Comparison of ENCODE assay signal across 20 mouse cellular contexts in genomic region chr4:88642526-88642925, GRCm38 (mm10). TPM values are rescaled to one million over a fixed set of nuclear protein-coding genes. Genes with fewer than 3 reads are reported as not detected.
DNase-seq lines count a peak whose midpoint lies in the region; ATAC-seq and TF ChIP-seq lines count a peak whose summit lies in the region.
"Had no signal": no experiment of that assay in that cellular context is flagged by ENCODE, and none has a peak within 500 bp of the region (broad histone marks: within the 10 kb centered on the region; RNA-seq: fewer than 3 reads in every experiment).

No protein-coding gene starts in this region.

- H3K36me3 ChIP-seq in forebrain, embryonic 11.5 days (ENCODE audit: control insufficient read depth, insufficient read depth, low read length): no peaks in the 10 kb centered on the region
- H3K36me3 ChIP-seq in forebrain, postnatal 0 days (ENCODE audit: insufficient read depth): no peaks in the 10 kb centered on the region
- H3K36me3 ChIP-seq in midbrain, embryonic 14.5 days (ENCODE audit: control insufficient read depth, insufficient read depth, low read length): no peaks in the 10 kb centered on the region
- H3K36me3 ChIP-seq in midbrain, embryonic 15.5 days (replicated peaks): no peaks in the 10 kb centered on the region
- H3K36me3 ChIP-seq: hindbrain, embryonic 12.5 days; neural tube, embryonic 15.5 days had no signal

- WGBS in forebrain, embryonic 11.5 days: 42% methylated on average over 2 of the region's 2 CpGs
- 29% methylated on average over 2 of the region's 2 CpGs for WGBS in forebrain, postnatal 0 days
- WGBS in midbrain, embryonic 14.5 days: 43% methylated on average over 2 of the region's 2 CpGs
- 33% methylated on average over 2 of the region's 2 CpGs for WGBS in midbrain, embryonic 15.5 days

- no peak for DNase-seq in forebrain, embryonic 11.5 days (ENCODE audit: low spot score)
- DNase-seq in forebrain, postnatal 0 days: no peak
- DNase-seq in midbrain, embryonic 14.5 days: peak; percentile 3
- DNase-seq in embryo, embryonic 11.5 days (ENCODE audit: low read depth, low spot score): peak; percentile 8
- DNase-seq in right cerebral cortex, postnatal 10 days (ENCODE audit: low spot score in 2 of 2): no peak
- no peak for DNase-seq in heart, adult 18-20 months
- DNase-seq in natural killer cell, adult 2 months (ENCODE audit: low spot score in 2 of 2): no peak
- DNase-seq: adrenal gland, postnatal 14 days; gastrocnemius, postnatal 25 days; kidney, adult 18-20 months; liver, postnatal 0 days; right cerebral cortex, adult 18-20 months had no signal

- no peaks in the 10 kb centered on the region for H3K27me3 ChIP-seq in forebrain, embryonic 11.5 days (ENCODE audit: control insufficient read depth, insufficient read depth, low read length)
- H3K27me3 ChIP-seq in forebrain, postnatal 0 days (ENCODE audit: insufficient read depth, low read length): no peaks in the 10 kb centered on the region
- no peaks in the 10 kb centered on the region for H3K27me3 ChIP-seq in midbrain, embryonic 14.5 days (ENCODE audit: control insufficient read depth, insufficient read depth, low read length)
- H3K27me3 ChIP-seq in midbrain, embryonic 15.5 days (replicated peaks): no peaks in the 10 kb centered on the region
- H3K27me3 ChIP-seq: hindbrain, embryonic 12.5 days; neural tube, embryonic 15.5 days had no signal

- no peak overlapping the region for H3K9ac ChIP-seq in forebrain, embryonic 11.5 days (ENCODE audit: low read length)
- no peak overlapping the region for H3K9ac ChIP-seq in forebrain, postnatal 0 days
- H3K9ac ChIP-seq in midbrain, embryonic 14.5 days (replicated peaks; ENCODE audit: low read length): no peak overlapping the region
- no peak overlapping the region for H3K9ac ChIP-seq in midbrain, embryonic 15.5 days
- H3K9ac ChIP-seq: hindbrain, embryonic 12.5 days; liver, postnatal 0 days; neural tube, embryonic 15.5 days had no signal

- ATAC-seq in forebrain, embryonic 11.5 days (replicated peaks; ENCODE audit: low FRiP score): peak; percentile 18; the same call in 1 of the 2 replicates
- ATAC-seq in forebrain, postnatal 0 days: no peak
- ATAC-seq in midbrain, embryonic 14.5 days (ENCODE audit: low FRiP score, low TSS enrichment): no peak
- no peak for ATAC-seq in midbrain, embryonic 15.5 days (replicated peaks)

- no peak overlapping the region for H3K27ac ChIP-seq in forebrain, embryonic 11.5 days (ENCODE audit: low read depth, low read length)
- H3K27ac ChIP-seq in forebrain, postnatal 0 days (ENCODE audit: low read depth, low read length): no peak overlapping the region
- H3K27ac ChIP-seq in midbrain, embryonic 14.5 days (replicated peaks; ENCODE audit: low read depth, low read length): no peak overlapping the region
- no peak overlapping the region for H3K27ac ChIP-seq in midbrain, embryonic 15.5 days
- H3K27ac ChIP-seq: hindbrain, embryonic 12.5 days; macrophage; neural tube, embryonic 15.5 days had no signal

- H3K4me2 ChIP-seq in forebrain, embryonic 11.5 days (ENCODE audit: low read depth, low read length, severe bottlenecking): no peak overlapping the region
- no peak overlapping the region for H3K4me2 ChIP-seq in forebrain, postnatal 0 days (ENCODE audit: low read depth)
- H3K4me2 ChIP-seq in midbrain, embryonic 14.5 days (ENCODE audit: low read length): no peak overlapping the region
- H3K4me2 ChIP-seq in midbrain, embryonic 15.5 days: no peak overlapping the region
- H3K4me2 ChIP-seq: hindbrain, embryonic 12.5 days; neural tube, embryonic 15.5 days had no signal

- H3K4me1 ChIP-seq in forebrain, embryonic 11.5 days (replicated peaks; ENCODE audit: control insufficient read depth, insufficient read depth, low read length): no peaks in the 10 kb centered on the region
- H3K4me1 ChIP-seq in forebrain, postnatal 0 days (ENCODE audit: insufficient read depth): no peaks in the 10 kb centered on the region
- no peaks in the 10 kb centered on the region for H3K4me1 ChIP-seq in midbrain, embryonic 14.5 days (ENCODE audit: control insufficient read depth, insufficient read depth, low read length)
- no peaks in the 10 kb centered on the region for H3K4me1 ChIP-seq in midbrain, embryonic 15.5 days
- H3K4me1 ChIP-seq: hindbrain, embryonic 12.5 days; neural tube, embryonic 15.5 days had no signal

- H3K4me3 ChIP-seq in forebrain, embryonic 11.5 days (ENCODE audit: low read depth, low read length): no peak overlapping the region
- no peak overlapping the region for H3K4me3 ChIP-seq in forebrain, postnatal 0 days (ENCODE audit: low read depth, low read length)
- H3K4me3 ChIP-seq in midbrain, embryonic 14.5 days (replicated peaks; ENCODE audit: low read depth, low read length): no peak overlapping the region
- H3K4me3 ChIP-seq in midbrain, embryonic 15.5 days: no peak overlapping the region
- H3K4me3 ChIP-seq: hindbrain, embryonic 12.5 days; neural tube, embryonic 15.5 days had no signal

- H3K9me3 ChIP-seq in forebrain, embryonic 11.5 days (ENCODE audit: control insufficient read depth, low read length): no peaks in the 10 kb centered on the region
- no peaks in the 10 kb centered on the region for H3K9me3 ChIP-seq in forebrain, postnatal 0 days (ENCODE audit: low read length)
- no peaks in the 10 kb centered on the region for H3K9me3 ChIP-seq in midbrain, embryonic 14.5 days (ENCODE audit: control insufficient read depth, low read length)
- no peaks in the 10 kb centered on the region for H3K9me3 ChIP-seq in midbrain, embryonic 15.5 days
- H3K9me3 ChIP-seq: hindbrain, embryonic 12.5 days; neural tube, embryonic 15.5 days had no signal

- TF ChIP-seq CTCF in forebrain, postnatal 0 days (IDR thresholded peaks at IDR 0.05; ENCODE audit: low read depth): no peak

RNA-seq across cellular contexts. Expression of gene Ifna13, which starts 1.7 kb away (rescaled TPM):
- not detected in 2 replicates for polyA plus RNA-seq in forebrain, embryonic 11.5 days (2014; fragmentation: Nextera tagmentation; extraction: Ambion mirVana)
- not detected in 2 replicates for total RNA-seq in forebrain, postnatal 0 days (2014; rRNA removed)
- polyA plus RNA-seq in forebrain, postnatal 0 days (2015; fragmentation: Nextera tagmentation; extraction: Ambion mirVana): not detected in 2 replicates
- polyA plus RNA-seq in midbrain, embryonic 14.5 days (2014; fragmentation: Nextera tagmentation; extraction: Ambion mirVana): not detected in 2 replicates
- not detected in 2 replicates for polyA plus RNA-seq in midbrain, embryonic 15.5 days (2015; fragmentation: Nextera tagmentation; extraction: Ambion mirVana)
- total RNA-seq in heart, adult 18-20 months (2021): not detected
- total RNA-seq: adrenal gland, postnatal 14 days; gastrocnemius, postnatal 25 days had no signal
- polyA plus RNA-seq: heart, embryonic 14.5 days; hindbrain, embryonic 12.5 days; limb, embryonic 11.5 days; liver, postnatal 0 days; macrophage; neural tube, embryonic 15.5 days; spleen, adult 2 months; urinary bladder, adult 2 months had no signal

RNA-seq across cellular contexts. Expression of gene C87499, which starts 8.3 kb away (rescaled TPM):
- not detected in 2 replicates for polyA plus RNA-seq in forebrain, embryonic 11.5 days (2014; fragmentation: Nextera tagmentation; extraction: Ambion mirVana)
- total RNA-seq in forebrain, postnatal 0 days (2014; rRNA removed): not detected in 2 replicates
- not detected in 2 replicates for polyA plus RNA-seq in forebrain, postnatal 0 days (2015; fragmentation: Nextera tagmentation; extraction: Ambion mirVana)
- not detected in 2 replicates for polyA plus RNA-seq in midbrain, embryonic 14.5 days (2014; fragmentation: Nextera tagmentation; extraction: Ambion mirVana)
- polyA plus RNA-seq in midbrain, embryonic 15.5 days (2015; fragmentation: Nextera tagmentation; extraction: Ambion mirVana): not detected in 2 replicates
- total RNA-seq in heart, adult 18-20 months (2021): not detected
- total RNA-seq: adrenal gland, postnatal 14 days; gastrocnemius, postnatal 25 days had no signal
- polyA plus RNA-seq: heart, embryonic 14.5 days; hindbrain, embryonic 12.5 days; limb, embryonic 11.5 days; liver, postnatal 0 days; macrophage; neural tube, embryonic 15.5 days; spleen, adult 2 months; urinary bladder, adult 2 months had no signal

RNA-seq across cellular contexts. Expression of gene Ifna16, which starts 34.2 kb away (rescaled TPM):
- polyA plus RNA-seq in forebrain, embryonic 11.5 days (2014; fragmentation: Nextera tagmentation; extraction: Ambion mirVana): not detected in 2 replicates
- not detected in 2 replicates for total RNA-seq in forebrain, postnatal 0 days (2014; rRNA removed)
- not detected in 2 replicates for polyA plus RNA-seq in forebrain, postnatal 0 days (2015; fragmentation: Nextera tagmentation; extraction: Ambion mirVana)
- polyA plus RNA-seq in midbrain, embryonic 14.5 days (2014; fragmentation: Nextera tagmentation; extraction: Ambion mirVana): not detected in 2 replicates
- not detected in 2 replicates for polyA plus RNA-seq in midbrain, embryonic 15.5 days (2015; fragmentation: Nextera tagmentation; extraction: Ambion mirVana)
- total RNA-seq in heart, adult 18-20 months (2021): not detected
- total RNA-seq: adrenal gland, postnatal 14 days; gastrocnemius, postnatal 25 days had no signal
- polyA plus RNA-seq: heart, embryonic 14.5 days; hindbrain, embryonic 12.5 days; limb, embryonic 11.5 days; liver, postnatal 0 days; macrophage; neural tube, embryonic 15.5 days; spleen, adult 2 months; urinary bladder, adult 2 months had no signal

RNA-seq across cellular contexts. Expression of gene Ifna12, which starts 39.4 kb away (rescaled TPM):
- polyA plus RNA-seq in forebrain, embryonic 11.5 days (2014; fragmentation: Nextera tagmentation; extraction: Ambion mirVana): not detected in 2 replicates
- not detected in 2 replicates for total RNA-seq in forebrain, postnatal 0 days (2014; rRNA removed)
- polyA plus RNA-seq in forebrain, postnatal 0 days (2015; fragmentation: Nextera tagmentation; extraction: Ambion mirVana): not detected in 2 replicates
- polyA plus RNA-seq in midbrain, embryonic 14.5 days (2014; fragmentation: Nextera tagmentation; extraction: Ambion mirVana): not detected in 2 replicates
- polyA plus RNA-seq in midbrain, embryonic 15.5 days (2015; fragmentation: Nextera tagmentation; extraction: Ambion mirVana): not detected in 2 replicates
- total RNA-seq in heart, adult 18-20 months (2021): not detected
- total RNA-seq: adrenal gland, postnatal 14 days; gastrocnemius, postnatal 25 days had no signal
- polyA plus RNA-seq: heart, embryonic 14.5 days; hindbrain, embryonic 12.5 days; limb, embryonic 11.5 days; liver, postnatal 0 days; macrophage; neural tube, embryonic 15.5 days; spleen, adult 2 months; urinary bladder, adult 2 months had no signal

RNA-seq across cellular contexts. Expression of gene Ifna2, which starts 41.2 kb away (rescaled TPM):
- polyA plus RNA-seq in forebrain, embryonic 11.5 days (2014; fragmentation: Nextera tagmentation; extraction: Ambion mirVana): not detected in 2 replicates
- total RNA-seq in forebrain, postnatal 0 days (2014; rRNA removed): not detected in 2 replicates
- not detected in 2 replicates for polyA plus RNA-seq in forebrain, postnatal 0 days (2015; fragmentation: Nextera tagmentation; extraction: Ambion mirVana)
- not detected in 2 replicates for polyA plus RNA-seq in midbrain, embryonic 14.5 days (2014; fragmentation: Nextera tagmentation; extraction: Ambion mirVana)
- polyA plus RNA-seq in midbrain, embryonic 15.5 days (2015; fragmentation: Nextera tagmentation; extraction: Ambion mirVana): not detected in 2 replicates
- total RNA-seq in heart, adult 18-20 months (2021): not detected
- total RNA-seq: adrenal gland, postnatal 14 days; gastrocnemius, postnatal 25 days had no signal
- polyA plus RNA-seq: heart, embryonic 14.5 days; hindbrain, embryonic 12.5 days; limb, embryonic 11.5 days; liver, postnatal 0 days; macrophage; neural tube, embryonic 15.5 days; spleen, adult 2 months; urinary bladder, adult 2 months had no signal

Comparison
In these comparisons a context has a peak if more than half of its experiments do, and no peak if none do; other contexts are left out.
1. DNase-seq: peak in midbrain, embryonic 14.5 days (single experiment) and embryo, embryonic 11.5 days (single experiment); none in forebrain, embryonic 11.5 days (single experiment), forebrain, postnatal 0 days (single experiment), right cerebral cortex, postnatal 10 days (0 of 2), heart, adult 18-20 months (0 of 2) and natural killer cell, adult 2 months (0 of 2).